Mouse (Mus musculus): ENCODE measurements around the gene Ptprf.

Gene Ptprf

DNA sequence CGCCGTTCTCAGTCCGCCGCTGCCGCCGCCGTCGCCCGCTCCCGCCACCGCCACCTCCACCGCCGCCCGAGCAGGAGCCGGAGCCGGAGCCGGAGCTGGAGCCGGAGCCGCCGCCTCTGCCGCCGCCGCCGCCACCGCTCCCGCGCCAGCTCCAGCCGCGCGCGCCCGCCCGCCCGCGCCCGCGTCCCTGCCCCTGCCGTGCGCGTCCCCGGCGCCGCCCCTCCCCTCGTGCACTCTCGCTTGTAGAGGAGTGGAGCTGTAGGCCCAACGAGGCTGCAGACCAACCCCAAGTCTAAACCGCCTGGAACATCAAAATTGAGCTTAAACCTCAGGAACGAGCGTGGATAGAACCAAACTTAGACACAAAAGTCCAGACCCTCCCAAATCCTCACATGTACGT is at the start of gene Ptprf:
Ptprf (minus strand) TSS at position 175 of the 400 bp plus-strand sequence.
- peak in 1 of 2 experiments; percentile 79 for DNase-seq (ENCODE audit: low spot score in 2 of 2)

DNA sequence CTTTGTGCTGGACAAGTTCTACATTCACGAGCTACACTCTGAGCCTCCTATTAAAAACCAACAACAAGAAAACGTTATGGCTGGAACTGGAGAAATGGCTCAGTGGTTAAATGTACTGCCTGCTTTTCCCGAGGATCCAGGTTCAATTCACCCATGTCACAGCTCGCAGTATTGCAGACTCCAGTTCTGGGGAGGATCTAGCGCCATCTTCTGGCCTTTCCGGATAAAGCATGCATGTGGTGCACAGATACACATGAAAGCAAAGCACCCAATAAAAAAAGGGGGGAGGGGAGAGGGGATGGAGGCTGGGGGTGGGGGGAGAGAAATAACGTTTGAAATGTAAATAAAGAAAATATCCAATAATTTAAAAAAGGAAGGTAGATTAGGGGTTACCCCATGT is 45.5 kb upstream of the Ptprf start:
- DNase-seq (ENCODE audit: low spot score in 2 of 2), result peak; percentile 36 to 58

DNA sequence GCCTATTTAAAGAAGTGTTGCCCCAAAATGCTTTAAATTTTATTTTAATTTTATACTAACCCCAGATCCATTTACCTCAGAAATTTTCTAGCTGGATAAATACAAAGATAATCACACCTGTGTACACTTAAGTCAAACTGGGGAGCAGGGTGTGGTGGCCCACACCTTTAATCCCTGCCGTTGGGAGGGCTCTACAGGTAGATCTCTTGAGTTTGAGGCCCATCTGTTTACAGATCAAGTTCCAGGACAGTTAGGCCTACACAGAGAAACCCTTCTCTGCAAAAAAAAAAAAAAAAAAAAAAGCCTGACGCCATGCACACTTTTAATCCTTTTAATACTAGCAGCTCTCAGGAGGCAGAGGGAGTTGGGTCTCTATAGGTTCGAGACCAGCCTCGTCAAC is 44.8 kb upstream of the Ptprf start:
- DNase-seq (ENCODE audit: low spot score in 2 of 2), result no peak

DNA sequence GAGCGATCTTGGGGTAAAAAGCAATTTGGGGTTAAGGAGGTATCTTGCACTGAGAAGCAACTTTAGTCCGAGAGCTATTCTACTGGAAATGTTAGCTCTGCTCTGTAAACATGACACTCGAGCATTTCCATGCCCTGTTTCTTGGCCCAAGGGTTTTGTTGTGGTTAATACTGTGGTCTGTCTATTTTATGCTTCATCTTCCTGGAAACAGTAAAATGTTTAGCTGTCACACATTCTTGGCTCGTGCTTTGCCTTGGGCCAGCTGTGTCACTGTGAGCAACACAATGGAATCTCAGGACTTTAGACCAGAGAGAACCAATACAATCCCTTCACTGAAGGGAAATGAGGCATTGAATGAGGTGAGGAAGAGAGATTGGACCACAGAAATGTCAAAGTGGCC is 40.6 kb upstream of the Ptprf start:
- DNase-seq (ENCODE audit: low spot score in 2 of 2), result no peak

DNA sequence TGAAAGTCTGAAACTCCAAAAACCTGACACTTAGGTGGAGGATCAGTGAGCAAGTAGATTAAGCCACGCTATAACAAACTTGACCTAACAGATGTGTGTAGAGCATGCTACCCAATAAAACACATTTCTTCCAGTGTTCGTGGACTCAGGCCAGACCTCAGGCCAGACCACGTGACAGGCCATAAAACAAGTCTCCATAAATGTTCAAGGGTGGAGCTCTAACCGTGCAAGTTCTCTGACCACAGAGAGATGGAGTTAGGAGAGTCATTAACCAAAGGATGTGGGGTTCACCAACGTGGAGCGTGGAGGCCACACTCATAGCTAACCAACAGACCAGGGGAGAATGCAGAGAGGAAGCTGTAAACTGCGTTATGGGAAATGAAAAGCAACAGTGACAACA is 35.3 kb upstream of the Ptprf start:
- DNase-seq (ENCODE audit: low spot score in 2 of 2), result no peak

DNA sequence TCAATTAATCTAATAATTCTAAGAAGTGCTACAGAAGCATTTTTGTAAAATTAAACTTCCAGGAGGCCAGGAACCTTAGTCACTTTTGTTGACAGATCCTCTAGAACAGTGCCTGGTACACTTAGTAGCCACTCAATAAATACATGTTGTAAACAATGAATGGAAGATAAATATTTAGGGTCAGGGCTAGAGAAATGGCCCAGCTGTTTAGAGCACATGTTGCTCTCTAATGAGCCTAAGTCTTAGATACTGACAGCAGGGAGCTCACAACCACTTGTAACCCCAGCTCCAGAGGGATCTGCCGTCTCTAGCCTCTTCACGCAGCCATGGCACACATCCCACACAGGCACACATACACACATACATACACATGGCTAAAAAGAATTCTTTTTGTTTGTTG is 29.4 kb upstream of the Ptprf start:
- DNase-seq (ENCODE audit: low spot score in 2 of 2), result no peak

DNA sequence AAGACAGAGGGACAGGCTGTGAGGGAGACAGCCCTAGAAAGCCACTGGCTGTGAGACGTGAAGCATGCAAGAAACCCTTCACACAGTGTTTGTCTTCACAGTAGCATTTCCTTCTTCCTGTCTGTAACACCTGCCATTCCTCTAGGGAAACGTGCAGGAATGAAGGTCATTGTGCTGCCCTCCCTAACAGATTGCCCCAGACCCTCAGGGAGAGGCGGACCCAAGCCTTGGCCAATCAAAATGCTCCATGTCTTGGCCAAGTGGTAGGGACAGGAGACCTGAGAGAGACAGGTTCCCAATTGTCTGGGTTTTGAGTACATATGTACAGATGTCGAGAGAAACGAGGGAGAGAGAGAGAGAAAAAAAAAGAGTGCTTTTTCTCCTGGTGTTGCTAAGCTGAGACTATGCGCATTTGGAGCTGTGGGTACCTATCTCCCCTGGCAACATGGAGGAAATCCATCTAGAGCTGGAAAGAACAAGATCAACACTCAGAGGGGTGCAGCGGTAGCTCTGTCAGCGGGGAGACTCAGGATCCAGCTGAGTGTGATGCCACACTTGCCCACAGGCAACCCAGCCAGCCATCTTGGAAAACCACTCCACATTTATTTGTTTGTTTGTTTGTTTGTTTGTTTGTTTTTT is 28.6 kb upstream of the Ptprf start:
- no peak for DNase-seq (ENCODE audit: low spot score in 2 of 2)

DNA sequence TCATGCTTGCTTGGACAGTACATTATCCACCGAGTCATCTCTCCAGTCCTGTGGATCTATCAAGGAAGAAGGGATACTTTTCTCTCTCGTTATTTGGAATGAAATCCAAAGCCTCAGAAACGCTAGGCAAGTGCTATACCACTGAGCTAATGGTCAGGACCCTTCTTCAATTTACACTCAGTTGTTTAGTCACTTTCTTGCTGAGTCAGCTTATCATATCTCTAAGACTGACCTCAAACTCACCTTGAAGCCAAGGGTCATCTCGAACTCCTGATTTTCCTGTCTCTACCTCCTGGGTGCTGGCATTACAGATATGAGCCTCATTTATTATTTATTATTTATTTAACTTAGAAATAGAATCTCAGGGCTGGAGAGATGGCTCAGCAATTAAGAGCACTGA is 25.5 kb upstream of the Ptprf start:
- no peak for DNase-seq (ENCODE audit: low spot score in 2 of 2)

DNA sequence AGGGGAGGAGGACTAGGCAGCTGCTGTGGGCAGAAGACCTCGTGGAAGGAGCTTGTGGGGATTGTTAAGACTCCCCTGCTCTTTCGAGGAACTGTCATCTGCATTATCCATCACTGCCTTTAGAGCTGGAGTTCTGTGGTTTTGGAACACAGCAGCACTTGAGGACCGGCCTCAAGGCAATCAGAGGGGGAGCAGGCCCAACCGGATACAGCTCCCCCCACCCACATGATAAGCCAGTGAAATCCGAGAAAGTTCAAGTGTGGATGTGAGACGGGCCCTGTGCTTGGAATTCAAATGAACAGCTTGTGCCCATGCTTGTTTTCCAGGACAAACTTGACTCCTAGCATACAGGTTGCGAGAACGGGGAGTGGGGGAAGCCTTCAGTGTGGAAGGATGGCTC is 24.1 kb upstream of the Ptprf start:
- DNase-seq (ENCODE audit: low spot score in 2 of 2), result no peak

DNA sequence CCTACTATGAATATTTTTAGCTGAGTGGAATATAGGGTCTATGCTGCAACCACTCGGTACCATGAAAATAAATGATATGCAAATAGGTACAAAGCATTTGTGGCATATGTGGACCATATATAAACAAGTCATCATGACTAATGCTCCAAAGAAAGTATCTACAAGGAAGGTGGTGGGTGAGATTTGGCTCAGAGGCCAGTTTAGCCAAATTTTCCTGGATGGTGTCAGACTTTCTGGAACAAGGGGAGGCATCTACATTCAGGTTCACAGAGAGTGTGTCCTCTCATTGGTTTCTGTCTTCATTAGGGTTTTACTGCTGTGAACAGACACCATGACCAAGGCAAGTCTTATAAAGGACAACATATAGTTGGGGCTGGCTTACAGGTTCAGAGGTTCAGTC is 19.3 kb upstream of the Ptprf start:
- DNase-seq (ENCODE audit: low spot score in 2 of 2), result no peak

DNA sequence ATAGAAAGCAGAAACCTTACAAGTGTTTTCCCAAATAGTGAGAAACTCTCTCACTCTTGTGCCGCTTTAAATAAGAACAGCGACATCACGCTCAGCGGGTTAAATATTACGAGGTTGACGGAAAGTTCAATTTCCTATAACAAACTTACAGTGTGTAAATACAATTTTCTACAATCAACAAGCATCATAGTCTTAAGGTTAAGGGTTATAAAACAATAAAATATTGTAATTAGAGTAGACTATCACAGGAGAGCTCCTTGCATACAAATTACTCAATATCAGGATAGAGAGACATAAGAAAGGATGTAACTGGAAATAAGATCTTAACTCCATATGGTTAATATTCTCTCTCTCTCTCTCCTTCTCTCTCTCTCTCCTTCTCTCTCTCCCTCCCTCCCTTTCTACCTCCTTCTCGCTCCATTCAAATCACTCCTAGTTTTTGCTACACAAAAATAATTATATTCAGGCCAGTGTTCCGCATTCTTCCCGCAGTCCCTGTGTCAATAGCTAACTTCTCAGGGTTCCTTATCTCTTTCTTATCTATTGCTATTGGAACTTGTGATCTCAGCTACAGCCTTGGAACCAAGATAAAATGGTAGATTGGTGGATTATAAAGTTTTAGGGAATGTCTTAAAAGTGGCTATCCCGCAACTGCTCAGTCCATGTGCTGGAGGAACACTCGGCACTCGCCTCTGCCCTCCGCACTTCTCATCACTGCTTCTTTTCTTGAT is 16.5 kb upstream of the Ptprf start:
- no peak for DNase-seq (ENCODE audit: low spot score in 2 of 2)

DNA sequence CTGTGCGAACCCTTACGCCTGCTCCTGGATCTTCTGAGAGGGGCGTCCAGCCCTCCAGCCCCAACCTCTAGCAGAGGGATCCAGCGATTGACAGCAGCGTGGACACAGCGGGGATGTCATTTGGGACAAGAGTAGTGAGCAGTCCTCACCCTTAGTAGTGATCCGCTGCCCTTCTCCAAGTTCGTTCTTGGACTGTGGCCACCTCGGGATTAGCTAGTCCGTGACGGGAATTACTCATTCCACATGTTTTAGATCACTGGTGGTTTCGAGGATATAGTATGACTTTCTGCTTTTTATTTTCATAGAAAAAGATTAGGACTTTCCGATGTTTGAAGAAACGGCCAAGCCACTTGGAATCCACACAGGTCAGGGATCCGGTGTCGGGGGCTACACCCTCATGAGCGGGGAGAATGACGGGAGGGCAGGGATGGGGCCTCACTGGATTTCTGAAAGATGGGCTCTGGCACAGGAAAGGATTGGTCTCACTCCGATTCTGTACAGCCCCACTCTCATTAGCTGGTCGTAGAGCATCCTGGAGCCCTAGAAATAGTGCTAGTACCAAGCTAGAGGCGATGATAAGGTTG is 15.0 kb upstream of the Ptprf start:
- DNase-seq (ENCODE audit: low spot score in 2 of 2), result no peak

DNA sequence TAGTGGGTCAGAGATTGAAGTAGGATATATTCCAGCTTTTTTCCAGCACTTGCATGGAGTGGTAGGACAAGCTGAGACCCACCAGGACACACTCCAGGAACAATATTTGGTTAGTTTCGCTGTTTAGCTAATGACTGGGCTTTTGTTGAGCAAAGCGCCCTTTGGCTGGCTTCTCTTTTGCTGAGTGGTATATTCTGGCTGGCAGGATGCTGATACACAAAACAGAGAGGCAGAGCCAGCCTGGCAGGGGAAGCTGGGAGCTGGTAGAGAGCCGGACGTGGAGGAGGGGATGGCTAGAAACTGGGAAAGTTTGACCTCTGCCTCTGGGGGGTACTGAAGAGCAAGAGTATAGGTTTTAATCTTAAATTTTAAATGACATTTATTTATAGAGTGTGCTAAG is 13.8 kb upstream of the Ptprf start:
- no peak for DNase-seq (ENCODE audit: low spot score in 2 of 2)

DNA sequence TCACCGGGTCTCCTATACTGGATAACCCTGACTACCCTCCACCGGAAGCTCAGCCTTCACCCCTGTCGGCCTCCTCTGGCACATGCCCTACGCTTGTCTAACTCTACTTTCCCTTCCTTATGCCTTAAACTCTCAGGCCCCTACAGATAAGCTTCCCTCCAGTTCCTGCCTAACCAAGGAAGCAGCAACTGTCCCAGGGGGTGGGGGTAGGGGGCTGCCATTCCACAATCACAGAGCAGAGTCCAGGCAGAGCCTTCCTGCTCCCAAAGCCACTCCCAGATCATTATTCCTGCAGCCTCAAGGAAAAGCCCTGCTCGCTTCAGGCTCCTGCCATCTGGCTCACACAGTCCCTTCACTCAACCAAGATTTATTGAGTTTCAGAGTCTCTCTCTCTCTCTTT is 6.6 kb upstream of the Ptprf start:
- DNase-seq (ENCODE audit: low spot score in 2 of 2), result no peak

DNA sequence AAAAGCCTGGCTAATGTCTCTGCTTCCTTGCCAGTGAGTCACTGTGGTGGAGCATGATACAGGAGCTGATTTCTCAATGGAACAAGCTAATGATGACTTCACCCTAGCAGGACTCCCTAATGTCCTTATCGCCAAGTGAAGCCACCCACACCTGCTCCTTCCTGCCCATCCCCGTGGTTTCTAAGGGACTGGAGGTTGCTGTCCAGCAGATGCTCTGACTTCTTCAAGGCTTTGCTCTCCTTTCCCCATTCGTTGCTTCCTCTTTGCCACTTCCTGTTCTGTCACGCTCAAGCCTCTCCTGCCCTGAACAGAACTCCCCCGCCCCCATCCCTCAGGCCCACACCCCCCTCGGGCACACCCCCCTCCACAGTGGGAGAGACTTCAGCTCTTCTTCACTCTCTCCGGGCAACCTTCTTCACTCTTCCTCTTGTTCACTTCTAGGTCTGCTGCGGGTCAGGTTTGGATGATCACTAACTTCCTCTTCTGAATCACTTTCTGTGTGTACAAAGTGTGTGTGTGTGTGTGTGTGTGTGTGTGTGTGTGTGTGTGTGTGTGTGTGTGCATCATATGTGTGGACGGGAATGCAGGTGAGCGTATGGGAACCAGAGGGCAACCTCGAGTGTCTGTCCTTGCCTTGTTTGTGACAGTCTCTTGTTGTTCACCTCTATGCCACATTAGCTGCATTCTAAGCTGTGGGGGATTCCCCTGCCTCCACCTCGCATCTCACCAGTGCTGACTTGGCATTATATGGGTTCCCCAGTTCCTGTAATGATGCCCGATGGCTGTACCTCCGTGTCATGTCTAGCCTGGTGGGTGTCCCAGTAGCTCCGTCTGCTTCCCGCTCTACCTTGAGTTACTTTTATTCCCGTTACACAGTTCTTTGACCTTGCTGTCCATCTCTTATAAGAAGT is 4.7 kb upstream of the Ptprf start:
- DNase-seq (ENCODE audit: low spot score in 2 of 2), result no peak

DNA sequence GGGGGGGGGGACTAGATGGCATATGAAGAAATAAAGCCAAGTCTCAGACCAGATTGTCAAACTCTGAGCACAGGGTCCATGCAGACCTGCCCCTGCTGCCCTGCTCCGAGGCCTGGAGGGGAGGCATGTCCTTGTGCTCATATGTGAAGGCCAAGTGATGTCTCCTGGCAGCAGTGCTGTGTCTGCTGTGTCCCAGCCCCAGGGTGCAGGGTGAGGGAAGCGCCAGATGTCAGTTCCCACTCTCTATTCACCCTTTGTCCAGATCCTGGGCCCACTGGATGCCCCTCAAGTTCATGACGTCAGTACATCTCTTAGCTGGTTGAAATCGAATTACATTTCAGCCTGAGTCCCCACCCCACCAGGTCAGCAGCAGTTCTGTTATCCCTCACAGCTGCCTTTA is 3.6 kb upstream of the Ptprf start:
- no peak for DNase-seq (ENCODE audit: low spot score in 2 of 2)

DNA sequence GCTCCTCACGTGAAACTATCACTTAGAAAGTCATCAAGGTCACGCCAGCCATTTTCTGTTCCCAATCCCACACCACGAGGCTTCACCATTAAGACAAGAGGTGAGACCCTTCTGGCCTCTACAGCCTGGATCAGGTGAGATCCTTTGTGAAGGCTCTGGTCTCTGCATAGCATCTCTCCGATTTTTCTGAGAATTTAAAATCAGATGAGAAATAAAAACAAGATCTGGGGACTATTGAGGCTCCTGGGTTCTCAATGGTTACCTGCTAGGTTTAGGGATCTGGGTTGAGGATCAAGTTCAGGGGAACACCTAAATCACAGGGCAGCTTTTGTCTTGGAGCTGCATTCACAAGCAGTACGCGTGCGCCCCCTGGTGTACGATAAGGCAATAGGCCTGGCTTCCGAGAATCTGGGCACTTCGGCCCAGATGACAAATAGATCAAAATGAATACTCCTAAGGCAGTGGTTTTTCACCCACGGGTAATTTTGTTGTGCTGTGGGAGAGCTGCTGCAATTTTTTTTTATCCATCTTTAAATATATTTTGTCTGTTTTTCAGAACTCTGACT is 1.6 kb upstream of the Ptprf start:
- peak in 1 of 2 experiments; percentile 74 for DNase-seq (ENCODE audit: low spot score in 2 of 2)

DNA sequence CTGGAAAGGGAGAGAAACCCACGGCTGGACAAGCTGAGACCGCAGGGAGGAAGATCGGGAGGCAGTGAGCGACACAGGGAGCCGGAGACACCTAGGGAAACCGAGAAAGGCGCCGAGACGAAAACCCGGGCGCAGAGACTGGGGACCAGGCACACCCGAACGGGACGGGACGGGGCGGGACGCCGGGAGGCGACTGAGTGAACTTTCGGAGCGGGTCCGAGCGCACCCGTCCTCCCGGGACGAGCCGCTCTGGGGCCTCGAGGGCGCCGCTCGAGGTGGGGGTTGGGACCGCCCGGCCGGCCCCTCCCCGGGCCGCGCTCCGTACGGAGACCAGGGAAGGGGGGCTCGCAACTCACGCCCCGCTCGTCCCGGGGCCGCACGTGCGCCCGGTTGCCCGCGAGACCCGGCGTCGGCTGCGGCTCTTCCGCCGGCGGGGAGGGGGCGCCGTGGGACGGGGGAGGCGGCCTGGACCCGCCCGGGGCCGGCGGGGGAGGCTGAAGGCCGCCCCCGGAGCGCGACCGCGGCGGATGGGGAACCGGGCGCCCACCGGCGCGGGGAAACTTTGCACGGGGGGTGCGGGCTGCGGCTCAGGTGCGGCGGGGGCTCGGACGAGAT is 682 bp downstream of the Ptprf start:
- peak in 1 of 2 experiments; percentile 42 for DNase-seq (ENCODE audit: low spot score in 2 of 2)

DNA sequence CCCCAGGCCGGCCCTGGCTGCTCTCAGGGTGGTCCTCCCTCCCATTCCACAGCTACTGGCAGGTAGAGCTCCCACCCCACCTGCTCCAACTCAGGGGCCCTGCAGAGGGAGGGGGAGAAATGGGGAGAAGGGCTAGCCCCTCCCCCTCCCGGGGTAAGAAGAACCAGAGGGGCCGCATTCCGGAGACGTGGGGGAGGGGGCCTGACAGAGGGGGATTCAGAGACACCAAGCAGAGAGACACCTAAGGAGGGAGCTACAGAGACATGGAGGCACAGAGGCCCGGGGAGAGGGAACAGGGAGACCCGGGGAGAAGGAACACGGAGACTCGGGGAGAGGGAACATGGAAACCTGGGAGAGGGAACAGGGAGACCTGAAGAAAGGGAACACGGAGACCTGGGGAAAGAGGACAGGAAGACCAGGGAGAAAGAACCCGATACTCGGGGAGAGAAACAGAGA is 1.2 kb downstream of the Ptprf start:
- no peak for DNase-seq (ENCODE audit: low spot score in 2 of 2)

DNA sequence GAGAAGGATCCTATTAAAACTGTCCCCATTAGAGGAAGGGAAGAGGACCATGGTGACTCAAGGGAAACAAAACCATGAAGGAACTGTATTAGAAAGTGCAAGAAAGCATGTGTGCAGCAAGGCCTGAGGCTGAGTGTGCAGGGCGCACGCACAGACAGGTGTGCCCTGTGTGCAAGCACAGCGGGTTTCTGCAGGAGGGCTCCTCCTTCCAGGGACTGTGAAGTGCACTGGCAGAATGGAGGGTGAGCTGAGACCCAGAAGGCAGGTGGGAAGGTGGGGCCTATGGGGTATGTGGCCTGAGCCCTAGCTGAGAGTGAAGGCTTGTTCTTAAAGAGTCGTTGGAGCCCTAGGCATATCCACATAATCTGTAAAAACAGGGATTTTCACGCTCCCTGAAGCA is 1.9 kb downstream of the Ptprf start:
- DNase-seq (ENCODE audit: low spot score in 2 of 2), result no peak

DNA sequence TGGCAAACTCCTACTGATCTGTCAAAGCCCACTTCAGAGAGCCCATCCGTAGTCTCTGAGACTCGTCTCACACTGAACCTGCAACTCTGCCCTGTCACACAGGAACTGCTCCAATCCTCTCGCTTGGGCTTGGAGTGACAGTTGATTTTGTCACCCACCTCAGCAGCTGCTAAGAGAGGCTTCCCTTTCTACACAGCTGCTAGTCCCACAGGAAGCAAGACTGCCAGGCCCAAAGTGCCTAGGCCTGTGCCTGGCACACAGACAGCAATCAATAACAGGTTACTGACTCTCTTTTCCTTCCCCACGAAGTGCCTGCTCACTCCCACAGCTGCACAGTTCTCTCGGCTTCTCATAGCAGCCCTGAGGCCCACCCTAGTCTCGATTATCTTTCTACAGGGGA is 2.7 kb downstream of the Ptprf start:
- DNase-seq (ENCODE audit: low spot score in 2 of 2), result no peak
